Mouse (Mus musculus) heart, adult 2 months (tissue): ENCODE data around the gene Dmrtc1a.

Experiments used
- CTCF ChIP-seq: fragments of 200-600 bp; IDR thresholded peaks from 2 replicates; pipeline ENCODE4 v1.8.1; 2022; ENCODE audit warnings: antibody characterized with exemption, mild to moderate bottlenecking, moderate library complexity
- POLR2A ChIP-seq: fragments of 200-500 bp; IDR thresholded peaks from 2 replicates; pipeline ENCODE4 v1.6.1; 2011; ENCODE audit warnings: mild to moderate bottlenecking, low read depth, low read length, control low read depth; ENCODE audit not compliant: insufficient read depth

DNA sequence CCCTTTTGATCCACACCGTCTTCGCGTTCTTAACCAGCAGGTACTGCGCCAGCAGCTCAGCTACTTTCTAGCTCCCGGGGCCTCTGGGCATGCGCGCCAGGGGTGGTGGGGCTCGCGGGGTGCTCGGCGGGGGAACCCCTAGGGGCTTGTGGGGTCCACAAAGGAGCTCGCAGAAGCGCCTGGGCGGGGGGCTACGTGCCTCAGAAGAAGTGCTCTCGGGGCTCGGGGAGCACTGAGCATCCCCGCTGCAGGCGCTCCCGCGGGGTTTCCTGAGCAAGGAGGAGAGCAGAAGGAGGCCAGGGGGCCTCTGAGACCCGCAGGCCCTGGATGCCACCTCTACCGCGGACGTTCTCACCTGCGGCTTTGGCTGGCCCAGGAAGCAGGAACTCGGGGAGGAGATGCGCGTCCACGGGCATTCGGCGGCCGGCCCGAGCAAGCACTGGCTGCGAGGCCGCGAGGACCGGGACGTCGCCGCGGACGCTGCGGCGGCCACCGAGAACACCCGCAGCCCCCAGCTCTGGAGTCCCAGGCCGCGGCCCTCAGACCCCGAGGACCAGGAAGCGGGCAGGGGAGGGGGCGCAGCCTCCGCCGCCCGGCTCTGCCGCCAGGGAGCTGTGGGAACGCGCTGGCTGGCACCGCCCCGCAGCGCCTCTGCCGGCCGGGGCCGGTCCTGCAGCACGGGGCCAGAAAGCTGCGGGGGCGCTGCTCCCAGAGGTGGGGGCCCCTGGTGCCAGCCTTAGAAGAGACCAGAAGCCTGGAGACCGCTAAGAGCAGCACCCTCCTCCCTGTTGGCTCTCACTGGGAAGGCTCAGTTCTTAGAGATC is 25.3 kb upstream of the Dmrtc1a start:
- TF ChIP-seq CTCF (peak; percentile 74), POLR2A (no peak)
